Mouse (Mus musculus) hindbrain, postnatal 0 days (tissue): Measurements from ENCODE around the gene Lax1. TPM values are rescaled to one million over a fixed set of nuclear protein-coding genes. Genes with fewer than 3 reads are reported as not detected.

Source experiments
- ATAC-seq: fragments of 200-750 bp; cut with Nextera tagmentation; 2 replicates; pipeline ENCODE4 v1.8.0; 2017; ENCODE audit warnings: mild to moderate bottlenecking, moderate TSS enrichment, moderate library complexity
- DNase-seq: peaks from one replicate; pipeline ENCODE4 v3.0.0-alpha.2; 2015; ENCODE audit warnings: low spot score
- H3K27ac ChIP-seq: fragments of 300-500 bp; sonication (generic); 2 replicates; pipeline ENCODE4 v1.5.1; 2014; ENCODE audit warnings: mild to moderate bottlenecking
- H3K27me3 ChIP-seq: fragments of 300-500 bp; sonication (generic); 2 replicates; pipeline ENCODE4 v1.6.1; 2014; ENCODE audit warnings: low read length, mixed read lengths; ENCODE audit not compliant: insufficient read depth
- H3K36me3 ChIP-seq: fragments of 300-500 bp; sonication (generic); 2 replicates; pipeline ENCODE4 v1.6.1; 2014; ENCODE audit warnings: low read length, mixed read lengths; ENCODE audit not compliant: insufficient read depth
- H3K4me1 ChIP-seq: fragments of 300-500 bp; sonication (generic); 2 replicates; pipeline ENCODE4 v1.6.1; 2014; ENCODE audit warnings: antibody characterized with exemption, low read length, mixed read lengths; ENCODE audit not compliant: insufficient read depth
- H3K4me2 ChIP-seq: fragments of 300-500 bp; sonication (generic); 2 replicates; pipeline ENCODE4 v1.6.1; 2014; ENCODE audit warnings: low read depth, mild to moderate bottlenecking, low read length, moderate library complexity, mixed read lengths
- H3K4me3 ChIP-seq: fragments of 300-500 bp; sonication (generic); 2 replicates; pipeline ENCODE4 v1.5.1; 2014; ENCODE audit warnings: low read length
- H3K9ac ChIP-seq: fragments of 300-500 bp; sonication (generic); replicated peaks from 2 replicates; pipeline ENCODE4 v1.6.1; 2014; ENCODE audit warnings: mild to moderate bottlenecking, low read length, moderate library complexity, mixed read lengths
- H3K9me3 ChIP-seq: fragments of 300-500 bp; sonication (generic); 2 replicates; pipeline ENCODE4 v1.6.1; 2016; ENCODE audit warnings: low read length, mixed read lengths
- CTCF ChIP-seq: IDR thresholded peaks from 2 replicates; pipeline ENCODE4 v1.5.1; 2016; ENCODE audit warnings: antibody characterized with exemption, control low read depth, low read depth
- WGBS: fragments of 180-500 bp; shearing (Covaris S2); extraction: QIAGEN DNeasy Blood & Tissue Kit; methylation state at CpG from one replicate; pipeline ENCODE4 v1.1.7; 2014; 5-methylcytosine and 5-hydroxymethylcytosine counted together
- microRNA-seq, 2 experiments: library from miRNA; unstranded; fragments of <30 nt; microRNA quantifications; one replicate each; pipeline ENCODE4; 2016
- polyA plus RNA-seq: library from polyadenylated mRNA; unstranded; fragments of >200 nt; fragmentation: Nextera tagmentation; extraction: Ambion mirVana; gene quantifications from 2 replicates; pipeline ENCODE4 v1.2.1, GENCODE M21; 2015
- total RNA-seq: library from RNA; depleted of rRNA; stranded (reverse); fragments of >200 nt; gene quantifications from 2 replicates; pipeline ENCODE4 v1.2.3, GENCODE M21; 2014; rRNA removed

Lax1 gene
- total and polyA plus RNA-seq, 2 experiments from 2014 or later: 0.08 to 0.10 TPM

DNA sequence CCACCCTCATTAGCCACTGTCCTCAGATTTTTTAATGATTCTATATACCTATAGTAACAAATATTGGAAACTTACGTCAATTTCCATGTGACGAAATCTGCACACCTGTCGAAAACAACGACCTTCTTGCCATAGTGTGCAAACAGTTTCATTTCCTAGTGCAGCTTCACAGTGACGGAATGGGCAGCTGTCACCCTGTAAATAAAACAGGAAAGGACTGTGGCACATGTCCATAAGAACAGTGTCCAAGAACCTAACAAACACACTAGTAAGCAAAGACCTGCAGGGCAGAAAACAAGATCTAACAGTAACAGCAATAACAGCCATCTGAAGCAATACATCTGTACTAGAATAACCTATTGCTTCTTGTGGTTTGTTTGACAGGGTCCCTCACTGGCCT lies 44.3 kb downstream of the Lax1 start:
- Histone ChIP-seq H3K4me1 (no peaks in the 10 kb centered on the region), H3K27me3 (no peaks in the 10 kb centered on the region), H3K4me2 (no peak overlapping the region), H3K36me3 (peaks cover 39% of the 10 kb centered on the region), H3K4me3 (no peak overlapping the region), H3K9ac (no peak overlapping the region), H3K9me3 (no peaks in the 10 kb centered on the region), H3K27ac (no peak overlapping the region)
- TF ChIP-seq CTCF: no peak
- 95% methylated on average over 5 of the region's 5 CpGs for whole genome bisulfite sequencing
- DNase-seq: no peak
- ATAC-seq: no peak

GRCm38 (mm10) chr1:133641163-133641562 lies 48.7 kb downstream of the Lax1 start:
- no peak for TF ChIP-seq CTCF
- ATAC-seq (no peak), DNase-seq (no peak)
- Histone ChIP-seq H3K4me2 (no peak overlapping the region), H3K9ac (no peak overlapping the region), H3K27me3 (no peaks in the 10 kb centered on the region), H3K27ac (no peak overlapping the region), H3K4me3 (no peak overlapping the region), H3K9me3 (no peaks in the 10 kb centered on the region), H3K4me1 (no peaks in the 10 kb centered on the region), H3K36me3 (peaks cover 66% of the 10 kb centered on the region)
- 96% methylated on average over 2 of the region's 2 CpGs for WGBS

DNA sequence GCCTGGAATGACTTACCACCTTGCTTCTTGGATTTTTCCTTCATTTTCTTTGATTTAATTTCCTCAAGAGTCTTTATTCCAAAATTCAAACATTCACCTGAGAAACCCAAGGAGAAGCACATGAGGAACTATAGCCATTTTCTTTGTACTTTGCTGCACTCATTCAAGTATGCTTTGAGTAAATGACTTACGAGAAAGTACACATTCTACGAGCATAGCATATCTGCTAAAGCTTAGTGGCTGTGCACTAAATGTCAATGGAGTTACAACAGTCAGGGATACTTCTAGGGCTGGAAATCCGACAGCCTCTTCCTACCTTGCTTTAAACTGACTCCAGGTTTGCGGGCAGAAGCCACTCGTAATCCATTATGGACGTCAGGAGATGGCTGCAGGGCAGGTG lies 51.4 kb downstream of the Lax1 start:
- no peak for DNase-seq
- H3K9me3 ChIP-seq: no peaks in the 10 kb centered on the region
- no peak for TF ChIP-seq CTCF
- H3K27ac ChIP-seq: no peak overlapping the region
- H3K4me1 ChIP-seq: no peaks in the 10 kb centered on the region
- peaks cover 53% of the 10 kb centered on the region for H3K36me3 ChIP-seq
- WGBS: 95% methylated on average over 6 of the region's 6 CpGs
- H3K4me2 ChIP-seq: no peak overlapping the region
- ATAC-seq: no peak
- H3K9ac ChIP-seq: no peak overlapping the region
- no peak overlapping the region for H3K4me3 ChIP-seq
- H3K27me3 ChIP-seq: no peaks in the 10 kb centered on the region

GRCm38 (mm10) chr1:133632168-133632567 lies 57.7 kb downstream of the Lax1 start:
- no peaks in the 10 kb centered on the region for H3K4me1 ChIP-seq
- peak; percentile 44 for TF ChIP-seq CTCF
- peaks cover 51% of the 10 kb centered on the region for H3K36me3 ChIP-seq
- H3K4me3 ChIP-seq: no peak overlapping the region
- WGBS: 95% methylated on average over 2 of the region's 2 CpGs
- no peaks in the 10 kb centered on the region for H3K27me3 ChIP-seq
- DNase-seq (peak; percentile 17), ATAC-seq (no peak)
- no peak overlapping the region for H3K27ac ChIP-seq
- H3K9me3 ChIP-seq: no peaks in the 10 kb centered on the region
- no peak overlapping the region for H3K9ac ChIP-seq
- H3K4me2 ChIP-seq: no peak overlapping the region

Small RNA genes lying within 50 kb of the gene (microRNA-seq; reads per million reads assigned to microRNA genes)
- 2.3 to 2.5 reads per million in 2 experiments for gene Mir6903

Other genes with a start within 250 kb of the Lax1 start
- gene Snrpe, start 79.8 kb downstream of the Lax1 start, total RNA-seq: 106 and 109 TPM in 2 replicates
- 415 and 427 TPM in 2 replicates for gene Snrpe, start 79.8 kb downstream of the Lax1 start, polyA plus RNA-seq
- 6.0 and 7.8 TPM in 2 replicates for gene Zbed6, start 29.2 kb downstream of the Lax1 start, total RNA-seq
- gene Zbed6, start 29.2 kb downstream of the Lax1 start, polyA plus RNA-seq: 0.15 and 0.87 TPM in 2 replicates
- gene Gm38394, start 28.8 kb downstream of the Lax1 start, total RNA-seq: 5.1 and 5.3 TPM in 2 replicates
- gene Gm38394, start 28.8 kb downstream of the Lax1 start, polyA plus RNA-seq: 1.2 and 1.7 TPM in 2 replicates
- 56.6 and 57.3 TPM in 2 replicates for gene Atp2b4, start 110.9 kb upstream of the Lax1 start, total RNA-seq
- 13.2 and 13.4 TPM in 2 replicates for gene Atp2b4, start 110.9 kb upstream of the Lax1 start, polyA plus RNA-seq
- gene Optc, start 217.9 kb upstream of the Lax1 start, total RNA-seq: 8.5 and 10.4 TPM in 2 replicates
- 3.7 and 4.6 TPM in 2 replicates for gene Optc, start 217.9 kb upstream of the Lax1 start, polyA plus RNA-seq
- gene Prelp, start 231.3 kb upstream of the Lax1 start, total RNA-seq: 6.1 and 9.1 TPM in 2 replicates
- 7.1 and 8.0 TPM in 2 replicates for gene Prelp, start 231.3 kb upstream of the Lax1 start, polyA plus RNA-seq